In genomic region chr3:60472681-60473177, GRCm38 (mm10) we compare ENCODE assay signal across 8 mouse cellular contexts. TPM values are rescaled to one million over a fixed set of nuclear protein-coding genes. Genes with fewer than 3 reads are reported as not detected.
A peak's percentile ranks its signal among the peaks of the same experiment; 100 is the strongest.
DNase-seq lines count a peak whose midpoint lies in the region; ATAC-seq and TF ChIP-seq lines count a peak whose summit lies in the region.

Gene Mbnl1 (plus strand): TSS chr3:60472830.

- no peaks in the 10 kb centered on the region for H3K36me3 ChIP-seq in embryonic facial prominence, embryonic 14.5 days (ENCODE audit: control insufficient read depth, insufficient read depth, low read length)
- H3K36me3 ChIP-seq in heart, embryonic 15.5 days: no peaks in the 10 kb centered on the region
- no peaks in the 10 kb centered on the region for H3K36me3 ChIP-seq in midbrain, postnatal 0 days (ENCODE audit: insufficient read depth, low read length)

- H3K4me3 ChIP-seq in embryonic facial prominence, embryonic 14.5 days (ENCODE audit: low read depth, low read length): no peak within 1 kb of the TSS
- H3K4me3 ChIP-seq in heart, embryonic 15.5 days: no peak within 1 kb of the TSS
- H3K4me3 ChIP-seq in midbrain, postnatal 0 days (ENCODE audit: low read depth, low read length): no peak within 1 kb of the TSS

- intact Hi-C loops in left cerebral cortex, postnatal 25 days (cut with DNase I): no loop called here

- no peak within 1 kb of the TSS for H3K27ac ChIP-seq in embryonic facial prominence, embryonic 14.5 days (replicated peaks; ENCODE audit: low read depth, low read length)
- 0 out of 2 replicates have a peak within 1 kb of the TSS, but pooled peaks have one; percentile 20 for H3K27ac ChIP-seq in heart, embryonic 15.5 days
- H3K27ac ChIP-seq in midbrain, postnatal 0 days (ENCODE audit: low read depth, low read length): no peak within 1 kb of the TSS

- H3K4me1 ChIP-seq in embryonic facial prominence, embryonic 14.5 days (ENCODE audit: control insufficient read depth, insufficient read depth, low read length): no peaks in the 10 kb centered on the region
- H3K4me1 ChIP-seq in heart, embryonic 15.5 days (replicated peaks): no peaks in the 10 kb centered on the region
- H3K4me1 ChIP-seq in midbrain, postnatal 0 days (ENCODE audit: insufficient read depth, low read length): no peaks in the 10 kb centered on the region

- no peak for TF ChIP-seq CTCF in midbrain, postnatal 0 days (IDR thresholded peaks at IDR 0.05)

- no peaks in the 10 kb centered on the region for H3K9me3 ChIP-seq in embryonic facial prominence, embryonic 14.5 days (ENCODE audit: control insufficient read depth, low read length)
- H3K9me3 ChIP-seq in heart, embryonic 15.5 days (replicated peaks): no peaks in the 10 kb centered on the region
- H3K9me3 ChIP-seq in midbrain, postnatal 0 days (ENCODE audit: low read length): no peaks in the 10 kb centered on the region

- WGBS in embryonic facial prominence, embryonic 14.5 days: 65% methylated on average over 5 of the region's 5 CpGs
- 59% methylated on average over 5 of the region's 5 CpGs for WGBS in heart, embryonic 15.5 days
- WGBS in midbrain, postnatal 0 days: 76% methylated on average over 5 of the region's 5 CpGs

- DNase-seq in urinary bladder, adult 2 months (ENCODE audit: low spot score): no peak
- DNase-seq in urinary bladder, postnatal 4 days (ENCODE audit: low spot score in 2 of 2): no peak
- DNase-seq in embryonic facial prominence, embryonic 14.5 days (ENCODE audit: low spot score): no peak
- DNase-seq in left cerebral cortex, postnatal 25 days (ENCODE audit: low spot score in 2 of 2): no peak
- no peak for DNase-seq in midbrain, postnatal 0 days (ENCODE audit: low spot score)
- no peak for DNase-seq in ovary, postnatal 36 days (ENCODE audit: low spot score)
- no peak for DNase-seq in right cerebral cortex, postnatal 10 days (ENCODE audit: low spot score in 2 of 2)

- no peak for ATAC-seq in embryonic facial prominence, embryonic 14.5 days (ENCODE audit: low read depth)
- no peak for ATAC-seq in heart, embryonic 15.5 days (replicated peaks; ENCODE audit: insufficient number of reproducible peaks, insufficient read depth, low FRiP score, low read depth)
- ATAC-seq in midbrain, postnatal 0 days (ENCODE audit: low FRiP score): no peak

- H3K4me2 ChIP-seq in embryonic facial prominence, embryonic 14.5 days (ENCODE audit: low read depth, low read length): no peak within 1 kb of the TSS
- no peak within 1 kb of the TSS for H3K4me2 ChIP-seq in heart, embryonic 15.5 days
- H3K4me2 ChIP-seq in midbrain, postnatal 0 days (ENCODE audit: low read depth, low read length, poor library complexity, severe bottlenecking): no peak within 1 kb of the TSS

- no peaks in the 10 kb centered on the region for H3K27me3 ChIP-seq in embryonic facial prominence, embryonic 14.5 days (replicated peaks; ENCODE audit: control insufficient read depth, insufficient read depth, low read length)
- H3K27me3 ChIP-seq in heart, embryonic 15.5 days: no peaks in the 10 kb centered on the region
- no peaks in the 10 kb centered on the region for H3K27me3 ChIP-seq in midbrain, postnatal 0 days (ENCODE audit: insufficient read depth, low read length)

- no peak within 1 kb of the TSS for H3K9ac ChIP-seq in embryonic facial prominence, embryonic 14.5 days (ENCODE audit: low read depth, low read length)
- H3K9ac ChIP-seq in heart, embryonic 15.5 days: no peak within 1 kb of the TSS
- H3K9ac ChIP-seq in midbrain, postnatal 0 days (replicated peaks; ENCODE audit: low read length, poor library complexity, severe bottlenecking): no peak within 1 kb of the TSS

RNA-seq across cellular contexts. Expression of gene Mbnl1, which starts in this region (rescaled TPM):
- 86.2 and 115 TPM in 2 replicates for polyA plus RNA-seq in urinary bladder, adult 2 months (2012; rRNA removed)
- polyA plus RNA-seq in embryonic facial prominence, embryonic 14.5 days (2014; fragmentation: Nextera tagmentation; extraction: Ambion mirVana): 110 and 113 TPM in 2 replicates
- 72.9 and 82.7 TPM in 2 replicates for polyA plus RNA-seq in heart, embryonic 15.5 days (2015; fragmentation: Nextera tagmentation; extraction: Ambion mirVana)
- 100 to 1,000 TPM; 135 to 150 TPM for total RNA-seq in left cerebral cortex, postnatal 25 days (2021)
- total RNA-seq in midbrain, postnatal 0 days (2014; rRNA removed): 85.9 and 86.0 TPM in 2 replicates
- polyA plus RNA-seq in midbrain, postnatal 0 days (2015; fragmentation: Nextera tagmentation; extraction: Ambion mirVana): 46.8 and 55.9 TPM in 2 replicates
